Mouse (Mus musculus) embryo, embryonic 11 days (tissue): Measurements from ENCODE around the gene 3110082I17Rik.

Experiments
- DNase-seq: peaks from one replicate; pipeline ENCODE4 v3.0.0-alpha.2; 2015

The 3110082I17Rik gene

GRCm38 (mm10) chr5:139321331-139321730 lies 139.0 kb downstream of the 3110082I17Rik start:
- no peak for DNase-seq

GRCm38 (mm10) chr5:139320424-139320823 lies 139.9 kb downstream of the 3110082I17Rik start:
- DNase-seq: no peak

GRCm38 (mm10) chr5:139317751-139318504 lies 142.4 kb downstream of the 3110082I17Rik start:
- no peak for DNase-seq

- DNase-seq: no peak
Observed at GRCm38 (mm10) chr5:139316982-139317675, 143.2 kb downstream of the 3110082I17Rik start.

- no peak for DNase-seq
Observed at GRCm38 (mm10) chr5:139314941-139315642, 145.2 kb downstream of the 3110082I17Rik start.

- DNase-seq: no peak
Observed at GRCm38 (mm10) chr5:139313536-139313935, 146.8 kb downstream of the 3110082I17Rik start.

- DNase-seq: no peak
Observed at GRCm38 (mm10) chr5:139311822-139312221, 148.5 kb downstream of the 3110082I17Rik start.

GRCm38 (mm10) chr5:139310477-139310876 lies 149.8 kb downstream of the 3110082I17Rik start:
- DNase-seq: no peak

- DNase-seq: no peak
Observed at GRCm38 (mm10) chr5:139309946-139310345, 150.4 kb downstream of the 3110082I17Rik start.
